Mouse (Mus musculus) intestine, embryonic 15.5 days (tissue): ENCODE data around the gene Rassf4. TPM values are rescaled to one million over a fixed set of nuclear protein-coding genes. Genes with fewer than 3 reads are reported as not detected.

Source experiments
- polyA plus RNA-seq: library from polyadenylated mRNA; unstranded; fragments of >200 nt; fragmentation: Nextera tagmentation; extraction: Ambion mirVana; gene quantifications from 2 replicates; pipeline ENCODE4 v1.2.1, GENCODE M21; 2015

Gene Rassf4
- polyA plus RNA-seq, 1 experiment from 2014 or later = 11.3 TPM

Other genes with a start within 250 kb of the Rassf4 start
- gene Alox5, start 212.8 kb downstream of the Rassf4 start, polyA plus RNA-seq = 1.4 and 4.0 TPM in 2 replicates
- gene Olfr211, start 184.9 kb downstream of the Rassf4 start, polyA plus RNA-seq = not detected in 2 replicates
- not detected in 2 replicates for gene Olfr212, start 167.4 kb downstream of the Rassf4 start, polyA plus RNA-seq
- gene Olfr213, start 135.5 kb downstream of the Rassf4 start, polyA plus RNA-seq = not detected in 2 replicates
- 0.40 and 0.65 TPM in 2 replicates for gene Gm5580, start 122.8 kb downstream of the Rassf4 start, polyA plus RNA-seq
- not detected in 2 replicates for gene Olfr214, start 119.7 kb downstream of the Rassf4 start, polyA plus RNA-seq
- gene Olfr215, start 89.8 kb downstream of the Rassf4 start, polyA plus RNA-seq = not detected in 2 replicates
- 111 and 126 TPM in 2 replicates for gene Zfp422, start 45.0 kb downstream of the Rassf4 start, polyA plus RNA-seq
- gene Depp1, start 23.3 kb downstream of the Rassf4 start, polyA plus RNA-seq = 25.6 and 28.0 TPM in 2 replicates
- 0.01 and 0.11 TPM in 2 replicates for gene Tmem72, start 43.0 kb upstream of the Rassf4 start, polyA plus RNA-seq